Mouse (Mus musculus) adrenal gland, adult 18-20 months (tissue): ENCODE results near the gene Grm4. TPM values are rescaled to one million over a fixed set of nuclear protein-coding genes. Genes with fewer than 3 reads are reported as not detected.

ENCODE experiments used
- DNase-seq, 2 experiments: peaks; one replicate each; pipeline ENCODE4 v3.0.0; 2021 to 2022; ENCODE audit warnings: low spot score in 2 of 2
- total RNA-seq, 2 experiments: library from RNA; stranded (reverse); gene quantifications; 1 replicate in 1 of 2; 2 replicates in 1 of 2; pipeline ENCODE4 v1.2.3; 2021

Gene Grm4
- total RNA-seq, 2 experiments from 2014 or later, result 0.80 to 1.4 TPM

GRCm38 (mm10) chr17:27497798-27498197, 23.4 kb downstream of the Grm4 start:
- DNase-seq, result no peak

- DNase-seq, result no peak
Measured at GRCm38 (mm10) chr17:27495008-27495540, 26.1 kb downstream of the Grm4 start.

GRCm38 (mm10) chr17:27493969-27494368, 27.2 kb downstream of the Grm4 start:
- no peak for DNase-seq

GRCm38 (mm10) chr17:27493389-27493788, 27.8 kb downstream of the Grm4 start:
- no peak for DNase-seq

- no peak for DNase-seq
Measured at GRCm38 (mm10) chr17:27488173-27488823, 32.9 kb downstream of the Grm4 start.

- DNase-seq, result no peak
Measured at GRCm38 (mm10) chr17:27485940-27486339, 35.3 kb downstream of the Grm4 start.

- DNase-seq, result no peak
Measured at GRCm38 (mm10) chr17:27483571-27483970, 37.6 kb downstream of the Grm4 start.

- DNase-seq, result no peak
Measured at GRCm38 (mm10) chr17:27480143-27481103, 40.8 kb downstream of the Grm4 start.

- no peak for DNase-seq
Measured at GRCm38 (mm10) chr17:27475650-27476049, 45.6 kb downstream of the Grm4 start.

- peak; percentile 40 to 41 for DNase-seq
Measured at GRCm38 (mm10) chr17:27466620-27467019, 54.6 kb downstream of the Grm4 start.

- DNase-seq, result no peak
Measured at GRCm38 (mm10) chr17:27465924-27466323, 55.3 kb downstream of the Grm4 start.

- no peak for DNase-seq
Measured at GRCm38 (mm10) chr17:27464327-27464962, 56.8 kb downstream of the Grm4 start.

- no peak for DNase-seq
Measured at GRCm38 (mm10) chr17:27459979-27460378, 61.2 kb downstream of the Grm4 start.

GRCm38 (mm10) chr17:27459241-27459640, 62.0 kb downstream of the Grm4 start:
- no peak for DNase-seq

GRCm38 (mm10) chr17:27457863-27458494, 63.2 kb downstream of the Grm4 start:
- no peak for DNase-seq

- no peak for DNase-seq
Measured at GRCm38 (mm10) chr17:27457038-27457577, 64.1 kb downstream of the Grm4 start.

GRCm38 (mm10) chr17:27456364-27456763, 64.8 kb downstream of the Grm4 start:
- DNase-seq, result no peak

GRCm38 (mm10) chr17:27455012-27455784, 66.0 kb downstream of the Grm4 start:
- no peak for DNase-seq

GRCm38 (mm10) chr17:27454396-27454795, 66.8 kb downstream of the Grm4 start:
- no peak for DNase-seq

- DNase-seq, result no peak
Measured at GRCm38 (mm10) chr17:27453045-27453444, 68.2 kb downstream of the Grm4 start.
